Mouse (Mus musculus) left cerebral cortex, adult 18-20 months (tissue): ENCODE measurements at regions not wholly inside any gene's neighbourhood (a gene's known extent, or its start where the extent isn't known, plus 50 kb on each side); places are given as distances from the start of the nearest gene placed in this dataset.
"Not testable (repeated sequence)": the region's sequence is repeated elsewhere in the genome, so short reads cannot be mapped to it uniquely, and the experiment has no call there.

ENCODE experiments used
- DNase-seq, 2 experiments: peaks; one replicate each; pipeline ENCODE4 v3.0.0; 2021 to 2022; ENCODE audit warnings: low spot score in 2 of 2, mixed read lengths in 1 of 2

GRCm38 (mm10) chr13:50906431-50906830, 194.2 kb upstream of the Spin1 start:
- not testable (repeated sequence) for DNase-seq

DNA sequence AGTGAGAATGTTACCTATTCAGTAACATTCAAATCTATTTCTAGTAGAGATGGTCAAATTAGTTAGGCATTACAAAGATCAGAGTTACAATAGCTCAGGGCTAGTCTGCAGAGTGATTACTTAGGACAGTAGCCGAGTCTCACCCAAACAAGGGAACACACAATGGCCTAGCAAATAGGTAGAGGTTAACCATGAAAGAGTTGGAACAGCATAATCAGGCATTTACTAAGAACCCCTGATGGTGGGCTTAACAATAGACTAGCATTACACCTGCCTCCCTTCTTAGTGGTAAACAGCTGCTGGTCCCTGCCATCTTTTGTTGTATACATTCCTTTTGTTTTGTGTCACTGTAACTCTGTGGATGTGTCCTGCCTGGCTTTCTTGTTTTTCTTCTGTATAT, 193.8 kb upstream of the Spin1 start:
- no peak for DNase-seq

DNA sequence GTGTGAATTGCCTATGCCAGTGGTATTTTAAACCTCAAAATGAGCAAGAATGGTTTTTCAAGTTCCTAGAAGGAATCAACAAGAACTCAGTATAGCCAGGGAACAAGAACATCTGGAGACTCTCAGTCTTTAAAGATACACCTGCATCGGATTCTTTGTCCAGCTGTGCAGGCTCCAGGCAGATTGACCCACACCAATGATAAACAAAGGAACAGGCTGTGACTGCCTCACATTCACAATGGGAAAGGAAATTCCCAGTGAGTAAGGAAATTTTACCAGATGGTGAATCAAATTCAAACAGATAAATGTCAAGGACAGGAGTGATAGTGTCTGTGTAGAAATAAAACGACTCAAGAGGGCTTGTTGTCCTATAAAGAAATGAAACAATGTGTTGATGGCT, 187.9 kb upstream of the Spin1 start:
- not testable (repeated sequence) for DNase-seq

GRCm38 (mm10) chr13:50934017-50934416, 166.7 kb upstream of the Spin1 start:
- DNase-seq, result not testable (repeated sequence)

GRCm38 (mm10) chr13:50942561-50942960, 158.1 kb upstream of the Spin1 start:
- no peak for DNase-seq

DNA sequence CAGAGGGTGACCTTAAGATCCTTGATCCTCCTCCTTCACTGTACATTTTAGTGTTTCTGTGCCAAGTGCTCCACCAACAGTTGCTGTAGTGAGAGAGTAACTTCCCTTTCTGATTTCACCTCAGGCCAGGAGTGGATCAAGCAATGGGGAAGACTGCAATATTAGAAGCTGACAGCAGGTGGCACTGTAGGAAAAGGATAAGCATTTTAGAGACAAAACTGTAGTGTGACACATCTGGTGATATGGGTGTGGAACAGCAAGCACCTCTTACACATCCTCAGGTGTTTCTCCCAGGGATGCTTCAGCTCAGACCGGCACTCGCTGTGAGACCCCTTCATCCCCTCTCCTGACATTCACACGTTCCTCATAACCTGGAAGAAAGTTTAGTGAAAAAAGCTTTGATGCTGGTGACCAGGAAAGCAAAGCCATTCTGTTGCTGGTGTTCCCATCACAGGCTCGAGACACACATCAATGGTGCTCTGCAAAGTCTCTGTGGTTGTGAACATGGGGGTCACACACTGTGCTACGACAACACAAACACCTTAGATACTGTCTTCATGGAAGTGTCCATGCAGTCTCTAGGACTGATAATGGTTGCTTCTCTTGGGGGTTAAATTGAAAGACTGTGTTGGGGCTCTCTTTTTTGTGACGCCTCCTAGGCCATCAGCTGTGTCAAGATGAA, 151.0 kb upstream of the Spin1 start:
- peak; percentile 89 to 94 for DNase-seq

- no peak for DNase-seq
Measured at GRCm38 (mm10) chr13:50954671-50955070, 146.0 kb upstream of the Spin1 start.

DNA sequence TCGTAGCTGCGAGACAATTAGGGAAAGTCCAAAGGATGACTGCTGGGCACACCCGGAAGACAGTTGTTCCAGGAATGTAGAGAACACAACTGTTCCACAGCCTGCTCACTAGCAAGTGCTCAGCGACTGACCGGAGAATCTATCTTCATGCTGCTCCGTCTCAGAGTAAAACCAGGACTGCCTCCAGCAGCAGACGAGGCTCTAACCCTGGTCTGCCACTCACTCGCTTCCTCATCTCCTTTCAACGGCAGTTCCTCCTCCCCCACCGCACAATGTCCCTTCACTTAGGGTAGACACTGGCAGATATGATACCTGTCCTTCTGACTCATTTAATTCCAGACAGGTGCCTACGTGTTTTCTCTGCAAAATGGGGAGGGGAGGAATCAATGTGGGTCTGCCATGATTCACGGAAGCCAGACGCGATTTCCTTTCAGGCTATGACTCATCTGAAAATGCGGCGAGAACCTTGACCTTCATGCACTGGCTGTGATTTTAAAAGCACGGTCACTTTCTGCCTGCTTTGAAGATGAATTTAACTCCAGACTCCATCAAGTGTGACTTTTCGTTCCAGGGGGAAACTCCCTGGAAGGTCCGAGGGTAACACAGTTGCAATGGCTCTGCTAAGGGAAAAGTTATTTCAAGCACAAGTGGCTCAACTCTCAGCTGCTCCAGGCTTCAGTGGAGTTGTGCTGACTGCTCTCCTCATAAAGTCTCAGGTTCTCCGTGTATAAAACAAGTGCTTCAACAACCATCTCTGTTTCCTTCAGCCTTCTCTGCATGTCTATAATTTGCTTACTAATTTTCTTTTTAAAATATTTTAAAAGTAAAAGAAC, 142.4 kb upstream of the Spin1 start:
- no peak for DNase-seq

- DNase-seq, result no peak
Measured at GRCm38 (mm10) chr13:50960909-50961308, 139.8 kb upstream of the Spin1 start.

DNA sequence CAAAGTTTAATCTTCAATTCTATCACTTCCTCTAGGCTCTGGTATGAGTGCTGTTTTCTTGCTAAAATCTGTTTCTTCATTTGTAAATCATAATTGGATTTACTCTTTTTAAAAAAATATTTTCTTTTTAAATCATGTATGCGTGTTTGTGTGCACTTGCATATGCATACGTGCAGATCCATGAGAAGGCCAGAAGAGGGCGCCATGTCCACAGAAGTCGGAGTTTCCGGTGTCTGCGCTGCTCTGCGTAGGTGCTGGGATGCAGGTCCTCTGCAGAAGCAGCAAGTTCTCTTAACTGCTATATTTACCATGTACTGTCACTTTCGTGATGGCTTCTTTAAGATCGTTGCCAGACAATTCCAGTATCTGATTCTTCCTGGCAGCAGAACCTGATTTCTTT, 136.6 kb upstream of the Spin1 start:
- no peak for DNase-seq

- DNase-seq, result not testable (repeated sequence)
Measured at GRCm38 (mm10) chr13:50965041-50965440, 135.6 kb upstream of the Spin1 start.

DNA sequence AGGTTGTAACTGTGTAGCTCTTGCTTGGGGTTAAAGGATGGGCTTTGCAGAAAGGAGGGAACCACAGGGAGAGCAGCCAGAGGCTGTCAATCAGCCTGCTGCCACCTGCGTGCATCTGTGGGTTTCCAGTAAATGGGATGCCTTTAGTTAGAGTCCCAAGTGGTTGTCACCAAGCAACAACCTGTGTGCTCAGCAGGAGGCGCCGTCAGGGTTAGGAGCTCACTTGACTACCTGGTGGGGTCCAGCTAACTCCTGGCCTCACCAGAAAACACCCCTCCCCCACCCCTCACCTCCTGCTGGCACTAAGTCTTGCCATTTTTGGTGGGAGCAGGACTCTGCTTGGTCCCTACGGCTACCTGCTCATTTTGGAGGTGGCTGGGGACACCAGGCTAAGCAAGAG, 135.0 kb upstream of the Spin1 start:
- no peak for DNase-seq

GRCm38 (mm10) chr13:50966826-50967225, 133.9 kb upstream of the Spin1 start:
- no peak for DNase-seq

- DNase-seq, result no peak
Measured at GRCm38 (mm10) chr13:50973379-50973778, 127.3 kb upstream of the Spin1 start.

GRCm38 (mm10) chr13:50975306-50975920, 125.3 kb upstream of the Spin1 start:
- DNase-seq, result no peak

GRCm38 (mm10) chr13:50982005-50982404, 118.7 kb upstream of the Spin1 start:
- no peak for DNase-seq

DNA sequence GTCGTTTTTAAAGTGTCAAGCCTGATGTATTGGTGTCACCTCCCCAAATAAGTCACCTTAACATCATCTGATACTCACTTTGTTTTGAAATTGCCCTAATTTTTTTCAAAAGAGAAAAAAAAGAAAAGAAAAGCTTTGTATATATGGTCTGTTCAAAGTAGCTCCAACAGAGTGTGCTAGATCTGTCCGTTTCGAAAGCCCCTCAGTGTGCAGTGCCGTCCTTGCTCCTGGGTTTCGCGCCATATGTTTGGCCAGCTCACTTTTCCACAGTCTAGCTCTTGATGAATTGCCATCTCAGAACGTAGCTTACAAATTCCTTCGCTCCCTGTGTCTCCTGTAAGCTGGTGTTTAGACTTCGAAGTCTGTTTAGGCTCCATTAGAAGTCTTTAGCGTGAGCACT, 117.7 kb upstream of the Spin1 start:
- no peak for DNase-seq

DNA sequence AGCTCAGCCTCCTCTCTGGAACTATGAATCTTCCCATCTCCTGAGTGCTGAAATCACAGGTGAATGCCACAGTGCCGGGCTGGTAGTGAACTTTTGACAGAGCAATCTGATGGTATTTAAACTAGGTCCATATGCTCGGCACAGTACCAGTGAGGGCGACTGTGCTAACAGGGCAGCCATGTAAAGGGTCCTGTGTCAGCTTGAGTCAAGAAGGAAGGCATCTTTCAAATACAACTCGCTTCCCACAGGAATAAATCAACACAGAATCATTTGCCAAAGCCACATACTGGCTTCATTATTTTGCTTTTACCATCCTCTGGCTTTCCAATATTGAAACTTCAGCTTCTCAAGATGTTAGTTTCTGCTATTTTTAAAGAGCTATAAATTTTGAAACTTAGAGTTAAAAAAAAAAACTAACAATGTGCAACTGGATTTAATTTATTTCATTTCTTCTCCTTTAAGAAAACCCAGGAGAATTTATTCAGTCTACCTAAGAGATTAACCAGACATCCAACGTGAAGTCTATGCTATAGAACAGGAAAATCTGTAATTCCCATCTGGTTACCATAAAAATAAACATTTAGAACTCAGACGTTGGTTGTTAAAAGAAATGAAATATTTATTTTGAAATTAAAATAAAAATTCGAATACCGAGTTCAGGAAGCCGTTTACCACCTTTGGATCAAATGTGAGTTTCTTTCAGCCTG, 108.8 kb upstream of the Spin1 start:
- no peak for DNase-seq

DNA sequence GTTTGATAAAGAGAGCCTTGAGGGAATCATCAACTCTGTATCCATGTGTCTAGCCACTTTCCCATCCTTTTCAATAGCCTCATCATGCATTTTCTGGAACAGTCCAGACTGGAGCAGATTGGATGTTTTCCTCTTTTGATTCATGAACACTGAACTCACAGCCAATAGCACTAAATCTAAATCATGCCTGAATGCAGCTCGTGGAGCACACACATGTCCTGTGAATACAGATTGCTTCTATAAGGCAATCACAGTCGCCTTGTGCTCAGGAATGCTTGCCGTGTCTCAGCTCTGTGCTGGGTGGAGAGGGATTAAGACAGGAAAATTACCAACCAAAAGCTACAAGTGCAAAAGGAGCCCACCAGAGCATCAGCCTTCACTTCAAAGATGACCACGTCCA, 100.9 kb upstream of the Spin1 start:
- no peak for DNase-seq

DNA sequence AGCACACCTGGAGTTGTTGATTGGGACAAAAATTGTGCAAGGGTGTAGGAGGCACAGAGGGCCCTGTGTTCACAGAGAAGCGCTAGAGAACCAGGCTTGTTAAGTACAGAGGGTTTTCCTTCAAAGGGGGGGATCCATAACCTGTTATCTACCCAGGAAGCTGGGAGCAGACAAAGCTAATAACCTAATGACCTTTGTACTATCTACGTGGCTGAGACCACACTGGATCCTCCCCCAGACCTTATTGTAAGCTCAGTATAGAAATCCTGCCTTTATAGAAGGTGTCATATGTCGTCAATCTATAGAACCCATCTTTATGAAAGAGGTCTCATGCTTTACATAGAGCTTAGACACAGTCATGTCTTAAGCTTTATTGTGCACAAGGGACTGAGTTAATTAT, 95.9 kb upstream of the Spin1 start:
- DNase-seq, result no peak

GRCm38 (mm10) chr13:51010736-51011135, 89.9 kb upstream of the Spin1 start:
- no peak for DNase-seq

GRCm38 (mm10) chr13:51016209-51016608, 84.5 kb upstream of the Spin1 start:
- no peak for DNase-seq
